Mouse (Mus musculus) midbrain, embryonic 14.5 days (tissue): ENCODE measurements around the gene Cma2. TPM values are rescaled to one million over a fixed set of nuclear protein-coding genes. Genes with fewer than 3 reads are reported as not detected.
"Not testable (repeated sequence)": the region's sequence is repeated elsewhere in the genome, so short reads cannot be mapped to it uniquely, and the experiment has no call there.

Source experiments
- ATAC-seq: fragments of 200-750 bp; cut with Nextera tagmentation; 2 replicates; pipeline ENCODE4 v1.8.0; 2017; ENCODE audit warnings: moderate number of reproducible peaks, moderate library complexity; ENCODE audit not compliant: low FRiP score, low TSS enrichment
- DNase-seq: peaks from one replicate; pipeline ENCODE4 v3.0.0-alpha.2; 2015
- H3K27ac ChIP-seq: fragments of 300-500 bp; sonication (generic); replicated peaks from 2 replicates; pipeline ENCODE4 v1.5.1; 2014; ENCODE audit warnings: mild to moderate bottlenecking, low read depth, low read length, moderate library complexity
- H3K27me3 ChIP-seq: fragments of 300-500 bp; sonication (generic); 2 replicates; pipeline ENCODE4 v1.6.1; 2014; ENCODE audit warnings: low read length, control low read depth, mixed read lengths; ENCODE audit not compliant: control insufficient read depth, insufficient read depth
- H3K36me3 ChIP-seq: fragments of 300-500 bp; sonication (generic); 2 replicates; pipeline ENCODE4 v1.6.1; 2014; ENCODE audit warnings: low read length, control low read depth; ENCODE audit not compliant: control insufficient read depth, insufficient read depth
- H3K4me1 ChIP-seq: fragments of 300-500 bp; sonication (generic); 2 replicates; pipeline ENCODE4 v1.6.1; 2014; ENCODE audit warnings: mild to moderate bottlenecking, antibody characterized with exemption, low read length, control low read depth; ENCODE audit not compliant: control insufficient read depth, insufficient read depth
- H3K4me2 ChIP-seq: fragments of 300-500 bp; sonication (generic); 2 replicates; pipeline ENCODE4 v1.6.1; 2014; ENCODE audit warnings: mild to moderate bottlenecking, low read length, moderate library complexity
- H3K4me3 ChIP-seq: fragments of 300-500 bp; sonication (generic); replicated peaks from 2 replicates; pipeline ENCODE4 v1.5.1; 2014; ENCODE audit warnings: low read depth, low read length
- H3K9ac ChIP-seq: fragments of 300-500 bp; sonication (generic); replicated peaks from 2 replicates; pipeline ENCODE4 v1.6.1; 2014; ENCODE audit warnings: mild to moderate bottlenecking, low read length, moderate library complexity
- H3K9me3 ChIP-seq: fragments of 300-500 bp; sonication (generic); 2 replicates; pipeline ENCODE4 v1.6.1; 2016; ENCODE audit warnings: low read length, control low read depth, mixed read lengths; ENCODE audit not compliant: control insufficient read depth
- WGBS: fragments of 180-500 bp; shearing (Covaris S2); extraction: QIAGEN DNeasy Blood & Tissue Kit; methylation state at CpG from one replicate; pipeline ENCODE4 v1.1.7; 2014; 5-methylcytosine and 5-hydroxymethylcytosine counted together
- polyA plus RNA-seq: library from polyadenylated mRNA; unstranded; fragments of >200 nt; fragmentation: Nextera tagmentation; extraction: Ambion mirVana; gene quantifications from 2 replicates; pipeline ENCODE4 v1.2.1, GENCODE M21; 2014

Gene Cma2
- polyA plus RNA-seq, 1 experiment from 2014 or later = not detected

DNA sequence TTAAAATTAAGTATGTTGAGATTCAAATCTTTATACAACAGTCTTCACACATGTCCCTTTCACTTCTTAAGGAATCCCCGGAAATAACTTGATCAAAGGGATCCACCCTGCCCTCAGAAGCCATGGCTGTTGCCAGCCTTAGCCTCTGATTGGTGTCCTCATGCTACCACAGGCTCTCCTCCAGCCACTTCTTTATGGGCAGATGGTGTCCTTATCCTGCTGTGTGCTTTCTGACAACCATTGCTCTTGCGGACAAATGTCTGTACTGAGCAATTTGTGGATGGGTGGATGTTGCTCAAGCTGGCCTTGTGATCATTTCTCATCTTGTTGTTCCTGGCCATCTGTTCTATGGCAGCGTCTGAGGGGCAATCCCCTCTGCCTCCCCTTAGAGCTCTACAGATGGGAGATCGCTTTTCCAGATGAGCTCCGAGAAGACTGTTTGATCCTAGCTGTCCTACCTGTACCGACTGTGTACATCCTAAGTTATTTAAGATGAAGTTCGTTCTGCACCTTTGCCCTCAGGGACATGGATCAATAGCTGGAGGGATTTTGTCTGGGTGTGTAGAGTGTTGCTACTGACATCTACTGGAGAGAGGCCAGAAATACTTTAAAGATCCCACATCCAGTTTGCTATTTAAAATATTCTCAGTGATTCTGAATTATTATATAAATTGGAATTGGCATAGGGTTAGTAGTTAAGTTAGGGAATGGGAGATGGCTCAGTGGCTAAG, 10.5 kb upstream of the Cma2 start:
- H3K9me3 ChIP-seq = no peaks in the 10 kb centered on the region
- H3K9ac ChIP-seq = no peak overlapping the region
- no peak overlapping the region for H3K27ac ChIP-seq
- WGBS = 57% methylated on average over 7 of the region's 7 CpGs
- no peaks in the 10 kb centered on the region for H3K4me1 ChIP-seq
- peak; percentile 27 for DNase-seq
- H3K36me3 ChIP-seq = no peaks in the 10 kb centered on the region
- no peaks in the 10 kb centered on the region for H3K27me3 ChIP-seq
- H3K4me2 ChIP-seq = no peak overlapping the region
- no peak overlapping the region for H3K4me3 ChIP-seq
- ATAC-seq = no peak

DNA sequence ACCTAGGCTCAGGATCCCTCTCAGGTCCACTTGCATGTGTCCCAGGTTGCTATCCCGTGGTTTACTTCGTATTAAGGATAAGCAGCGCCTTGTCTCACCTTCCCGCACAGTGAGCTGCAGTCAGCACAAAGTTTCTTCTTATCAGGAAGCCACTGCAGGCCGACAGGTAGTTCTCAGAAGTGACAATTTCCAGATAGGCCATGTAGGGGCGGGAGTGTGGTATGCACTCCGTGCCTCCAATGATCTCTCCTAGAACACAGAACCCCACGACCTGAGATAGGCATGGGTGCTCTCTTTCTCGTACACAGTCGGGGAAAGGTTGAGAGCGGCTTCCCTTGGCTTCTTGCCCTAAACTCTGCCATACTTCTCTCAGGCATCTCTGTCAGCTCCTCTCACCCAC, 7.2 kb upstream of the Cma2 start:
- Histone ChIP-seq H3K9ac (no peak overlapping the region), H3K36me3 (no peaks in the 10 kb centered on the region), H3K4me2 (no peak overlapping the region), H3K4me3 (no peak overlapping the region), H3K27me3 (no peaks in the 10 kb centered on the region), H3K9me3 (no peaks in the 10 kb centered on the region), H3K27ac (no peak overlapping the region), H3K4me1 (no peaks in the 10 kb centered on the region)
- no peak for DNase-seq
- 86% methylated on average over 11 of the region's 11 CpGs for WGBS
- ATAC-seq = no peak

DNA sequence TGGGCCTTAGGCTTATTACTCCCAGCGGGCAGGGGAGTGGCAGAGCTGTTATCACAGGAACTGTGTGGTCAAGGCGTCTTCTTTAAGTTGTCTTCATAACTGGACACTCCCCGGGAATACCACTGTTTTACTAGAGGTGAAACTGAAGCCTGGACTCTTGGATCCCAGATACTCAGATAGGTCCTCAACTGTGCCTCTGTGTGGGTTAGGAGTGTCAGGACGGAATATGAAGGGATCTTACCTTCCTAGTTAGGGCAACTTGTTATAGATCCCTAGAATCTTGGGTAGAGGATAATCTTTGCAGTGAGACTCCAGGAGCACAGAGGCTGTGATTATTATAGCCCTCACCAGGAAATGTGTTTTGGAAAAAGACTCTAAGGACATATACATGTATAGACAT, 6.2 kb upstream of the Cma2 start, which contains the start of gene Cma1:
Cma1 (minus strand) TSS at position 101 of the 400 bp plus-strand sequence.
- no peak within 1 kb of the TSS for H3K27ac ChIP-seq
- H3K9ac ChIP-seq = no peak within 1 kb of the TSS
- H3K9me3 ChIP-seq = no peaks in the 10 kb centered on the region
- no peaks in the 10 kb centered on the region for H3K4me1 ChIP-seq
- H3K4me3 ChIP-seq = no peak within 1 kb of the TSS
- H3K4me2 ChIP-seq = no peak within 1 kb of the TSS
- no peaks in the 10 kb centered on the region for H3K27me3 ChIP-seq
- H3K36me3 ChIP-seq = no peaks in the 10 kb centered on the region
- ATAC-seq (no peak), DNase-seq (no peak)
- WGBS = 75% methylated on average over 4 of the region's 4 CpGs

GRCm38 (mm10) chr14:55946269-55946969, 4.4 kb upstream of the Cma2 start:
- Histone ChIP-seq H3K9me3 (no peaks in the 10 kb centered on the region), H3K27me3 (no peaks in the 10 kb centered on the region), H3K9ac (no peak overlapping the region), H3K4me2 (no peak overlapping the region), H3K27ac (no peak overlapping the region), H3K4me3 (no peak overlapping the region), H3K36me3 (no peaks in the 10 kb centered on the region), H3K4me1 (no peaks in the 10 kb centered on the region)
- WGBS = 87% methylated on average over 2 of the region's 2 CpGs
- ATAC-seq (no peak), DNase-seq (no peak)

GRCm38 (mm10) chr14:55963263-55963662, 12.5 kb downstream of the Cma2 start:
- no peak overlapping the region for H3K4me3 ChIP-seq
- no peaks in the 10 kb centered on the region for H3K4me1 ChIP-seq
- no peaks in the 10 kb centered on the region for H3K36me3 ChIP-seq
- H3K27me3 ChIP-seq = no peaks in the 10 kb centered on the region
- no peak for ATAC-seq
- H3K9ac ChIP-seq = no peak overlapping the region
- DNase-seq = peak; percentile 32
- H3K4me2 ChIP-seq = no peak overlapping the region
- no peaks in the 10 kb centered on the region for H3K9me3 ChIP-seq
- no peak overlapping the region for H3K27ac ChIP-seq
- 0% methylated on average over 1 of the region's 1 CpGs for WGBS

- H3K4me1 ChIP-seq, H3K27me3 ChIP-seq, H3K9me3 ChIP-seq, H3K27ac ChIP-seq, H3K9ac ChIP-seq, H3K4me2 ChIP-seq, ATAC-seq, H3K4me3 ChIP-seq, H3K36me3 ChIP-seq: not testable (repeated sequence)
- WGBS = 41% methylated on average over 2 of the region's 2 CpGs
- DNase-seq = peak; percentile 8
These were observed 13.1 kb downstream of the Cma2 start for GRCm38 (mm10) chr14:55963900-55964299.

- H3K4me2 ChIP-seq, H3K27ac ChIP-seq, H3K27me3 ChIP-seq, H3K4me1 ChIP-seq, H3K36me3 ChIP-seq, H3K9me3 ChIP-seq, H3K9ac ChIP-seq, DNase-seq, H3K4me3 ChIP-seq, ATAC-seq: not testable (repeated sequence)
- WGBS = 94% methylated on average over 1 of the region's 3 CpGs
These were observed 36.7 kb downstream of the Cma2 start for GRCm38 (mm10) chr14:55987464-55987863.

DNA sequence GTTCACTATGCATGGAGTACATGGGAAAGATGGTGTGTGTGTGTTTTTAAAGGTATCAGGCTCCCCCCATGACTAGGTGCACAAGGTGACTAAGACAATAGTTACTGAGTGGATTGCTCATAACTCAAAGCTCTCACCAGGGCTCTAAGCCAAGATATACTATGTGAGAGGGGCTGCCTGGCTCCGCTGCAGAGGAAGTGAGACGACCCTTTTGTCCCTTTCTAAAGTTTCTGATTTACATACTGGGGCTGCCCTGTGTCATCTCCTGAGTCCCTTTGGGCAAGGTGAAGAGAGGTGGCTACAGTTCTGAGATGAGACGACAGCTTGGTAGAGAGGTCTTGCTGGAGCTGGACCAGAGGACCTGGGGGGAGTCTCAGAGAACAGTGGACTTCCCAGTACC, 62.4 kb downstream of the Cma2 start:
- Histone ChIP-seq H3K27ac (no peak overlapping the region), H3K36me3 (no peaks in the 10 kb centered on the region), H3K4me3 (no peak overlapping the region), H3K9ac (no peak overlapping the region), H3K4me2 (no peak overlapping the region), H3K9me3 (no peaks in the 10 kb centered on the region), H3K4me1 (no peaks in the 10 kb centered on the region), H3K27me3 (no peaks in the 10 kb centered on the region)
- WGBS = 79% methylated on average over 3 of the region's 3 CpGs
- DNase-seq = no peak
- ATAC-seq = no peak

GRCm38 (mm10) chr14:56013924-56014323, 63.1 kb downstream of the Cma2 start:
- H3K27ac ChIP-seq = no peak overlapping the region
- 95% methylated on average over 2 of the region's 2 CpGs for WGBS
- H3K9me3 ChIP-seq = no peaks in the 10 kb centered on the region
- H3K4me3 ChIP-seq = no peak overlapping the region
- no peaks in the 10 kb centered on the region for H3K36me3 ChIP-seq
- H3K9ac ChIP-seq = no peak overlapping the region
- no peak for DNase-seq
- no peak for ATAC-seq
- H3K27me3 ChIP-seq = no peaks in the 10 kb centered on the region
- no peak overlapping the region for H3K4me2 ChIP-seq
- H3K4me1 ChIP-seq = no peaks in the 10 kb centered on the region
